Mouse (Mus musculus) MEL (cell line): ENCODE results near the gene Nell2.

Source experiments
- CHD2 ChIP-seq: IDR thresholded peaks from 2 replicates; pipeline ENCODE4 v1.6.1; 2011; ENCODE audit warnings: low read length, improper control_type of control experiment
- CTCF ChIP-seq, 3 experiments: IDR thresholded peaks in 2 of 3; conservative IDR thresholded peaks in 1 of 3; 2 replicates each; pipeline ENCODE4 v1.5.1; 2011 to 2012; ENCODE audit warnings: low read length in 3 of 3, low read depth in 2 of 3, mild to moderate bottlenecking in 2 of 3, improper control_type of control experiment in 1 of 3, inconsistent platforms in 1 of 3, mixed read lengths in 1 of 3, moderate library complexity in 1 of 3; ENCODE audit not compliant: control insufficient read depth in 1 of 3, insufficient read depth in 1 of 3, poor library complexity in 1 of 3, severe bottlenecking in 1 of 3
- E2F4 ChIP-seq: IDR thresholded peaks from 2 replicates; pipeline ENCODE4 v1.6.1; 2011; ENCODE audit warnings: low read depth, low read length, improper control_type of control experiment, borderline replicate concordance
- ETS1 ChIP-seq: IDR thresholded peaks from 2 replicates; pipeline ENCODE4 v1.6.1; 2012; ENCODE audit warnings: low read depth, mild to moderate bottlenecking, inconsistent platforms, low read length, improper control_type of control experiment, moderate library complexity
- HCFC1 ChIP-seq: IDR thresholded peaks from 2 replicates; pipeline ENCODE4 v1.6.1; 2012; ENCODE audit warnings: low read depth, mild to moderate bottlenecking, inconsistent platforms, low read length, improper control_type of control experiment, moderate library complexity
- JUND ChIP-seq: IDR thresholded peaks from 2 replicates; pipeline ENCODE4 v1.6.1; 2011; ENCODE audit warnings: low read depth, mild to moderate bottlenecking, improper control_type of control experiment, low read length
- MAX ChIP-seq: IDR thresholded peaks from 2 replicates; pipeline ENCODE4 v1.6.1; 2011; ENCODE audit warnings: low read length, improper control_type of control experiment
- POLR2A ChIP-seq, 2 experiments: IDR thresholded peaks; 2 replicates each; pipeline ENCODE4 v1.6.1; 2011 to 2012; ENCODE audit warnings: low read length in 2 of 2, mild to moderate bottlenecking in 2 of 2, control low read depth in 1 of 2, improper control_type of control experiment in 1 of 2, low read depth in 1 of 2, moderate library complexity in 1 of 2; ENCODE audit not compliant: control insufficient read depth in 1 of 2, insufficient read depth in 1 of 2, poor library complexity in 1 of 2
- SIN3A ChIP-seq: IDR thresholded peaks from 2 replicates; pipeline ENCODE4 v1.6.1; 2012; ENCODE audit warnings: low read length, improper control_type of control experiment, inconsistent platforms
- TBP ChIP-seq: IDR thresholded peaks from 2 replicates; pipeline ENCODE4 v1.8.0; 2011; ENCODE audit warnings: low read depth, low read length, improper control_type of control experiment
- ZKSCAN1 ChIP-seq: IDR thresholded peaks from 2 replicates; pipeline ENCODE4 v1.6.1; 2012; ENCODE audit warnings: low read depth, mild to moderate bottlenecking, inconsistent platforms, low read length, improper control_type of control experiment, moderate library complexity

- TF ChIP-seq MAX (no peak), ZKSCAN1 (no peak), E2F4 (no peak), CTCF (IDR thresholded peaks at IDR 0.05 in 2 of 3, conservative IDR thresholded peaks at IDR 0.05 in 1 of 3; ENCODE audit: control insufficient read depth in 1 of 3, insufficient read depth in 1 of 3, low read depth in 2 of 3, low read length in 3 of 3, poor library complexity in 1 of 3, severe bottlenecking in 1 of 3) (no peak), ETS1 (no peak), HCFC1 (no peak), SIN3A (no peak), POLR2A (IDR thresholded peaks at IDR 0.05; ENCODE audit: control insufficient read depth in 1 of 2, insufficient read depth in 1 of 2, low read depth in 1 of 2, low read length in 2 of 2, poor library complexity in 1 of 2) (no peak), CHD2 (no peak), TBP (no peak), JUND (no peak)
Measured at GRCm38 (mm10) chr15:95285199-95285598, 243.2 kb downstream of the Nell2 start.
